Mouse (Mus musculus) bone marrow macrophage, adult 2 months (primary cell): ENCODE results near the gene Mrgprg.

Experiments used
- CTCF ChIP-seq: IDR thresholded peaks from 2 replicates; pipeline ENCODE4 v1.5.1; 2012; ENCODE audit warnings: low read depth, mild to moderate bottlenecking, low read length, moderate library complexity
- POLR2A ChIP-seq: IDR thresholded peaks from 2 replicates; pipeline ENCODE4 v1.6.1; 2012; ENCODE audit warnings: mild to moderate bottlenecking, low read depth, low read length, borderline replicate concordance

GRCm38 (mm10) chr7:143757027-143757390, 9.8 kb downstream of the Mrgprg start:
- TF ChIP-seq CTCF (no peak), POLR2A (no peak)
